Mouse (Mus musculus): ENCODE measurements around the gene Baz2b.
"Not testable (repeated sequence)": the region's sequence is repeated elsewhere in the genome, so short reads cannot be mapped to it uniquely, and the experiment has no call there.

Baz2b gene

GRCm38 (mm10) chr2:59853543-59853942 is 356.1 kb downstream of the Baz2b start:
- no peak for DNase-seq (ENCODE audit: low spot score)

GRCm38 (mm10) chr2:59852916-59853315 is 356.7 kb downstream of the Baz2b start:
- no peak for DNase-seq (ENCODE audit: low spot score)

GRCm38 (mm10) chr2:59851885-59852284 is 357.8 kb downstream of the Baz2b start:
- DNase-seq (ENCODE audit: low spot score), result not testable (repeated sequence)

All from urinary bladder, postnatal 10 days (tissue).